In genomic region chr3:54432167-54432566, GRCm38 (mm10) we compare ENCODE assay signal across 21 mouse cellular contexts.
DNase-seq lines count a peak whose midpoint lies in the region; ATAC-seq and TF ChIP-seq lines count a peak whose summit lies in the region.
"Had no signal": no experiment of that assay in that cellular context is flagged by ENCODE, and none has a peak within 500 bp of the region (broad histone marks: within the 10 kb centered on the region; RNA-seq: fewer than 3 reads in every experiment).

No protein-coding gene starts in this region.

- TF ChIP-seq EP300 in heart, adult 2 months (IDR thresholded peaks at IDR 0.05; ENCODE audit: insufficient read depth, low read depth, low read length) = no peak
- no peak for TF ChIP-seq EP300 in liver, postnatal 0 days (IDR thresholded peaks at IDR 0.05; ENCODE audit: low read depth)
- TF ChIP-seq EP300 in stomach, postnatal 0 days (optimal IDR thresholded peaks at IDR 0.05) = no peak

- H3K4me3 ChIP-seq in heart, adult 2 months = no peak overlapping the region
- H3K4me3 ChIP-seq in liver, embryonic 11.5 days (ENCODE audit: low read depth, low read length) = no peak overlapping the region
- no peak overlapping the region for H3K4me3 ChIP-seq in liver, postnatal 0 days (ENCODE audit: low read depth, low read length)
- no peak overlapping the region for H3K4me3 ChIP-seq in embryonic facial prominence, embryonic 14.5 days (ENCODE audit: low read depth, low read length)
- H3K4me3 ChIP-seq in stomach, postnatal 0 days (ENCODE audit: low read depth, low read length) = no peak overlapping the region
- H3K4me3 ChIP-seq: erythroblast, embryonic 14.5 days; forebrain, embryonic 12.5 days had no signal

- H3K4me1 ChIP-seq in heart, adult 2 months (ENCODE audit: control insufficient read depth, insufficient read depth, low read length) = peaks cover 4% of the 10 kb centered on the region
- no peaks in the 10 kb centered on the region for H3K4me1 ChIP-seq in liver, embryonic 11.5 days (replicated peaks; ENCODE audit: control insufficient read depth, insufficient read depth, low read length)
- no peaks in the 10 kb centered on the region for H3K4me1 ChIP-seq in liver, postnatal 0 days (ENCODE audit: insufficient read depth)
- peaks cover 3% of the 10 kb centered on the region; the same call in 1 of the 2 replicates for H3K4me1 ChIP-seq in embryonic facial prominence, embryonic 14.5 days (ENCODE audit: control insufficient read depth, insufficient read depth, low read length)
- H3K4me1 ChIP-seq in stomach, postnatal 0 days (replicated peaks; ENCODE audit: control insufficient read depth, insufficient read depth) = no peaks in the 10 kb centered on the region
- H3K4me1 ChIP-seq: forebrain, embryonic 12.5 days had no signal

- DNase-seq in heart, adult 11 months = peak; percentile 7
- no peak for DNase-seq in heart, adult 2 months
- no peak for DNase-seq in liver, embryonic 11.5 days (ENCODE audit: low spot score)
- DNase-seq in liver, postnatal 0 days = no peak
- DNase-seq in embryonic facial prominence, embryonic 14.5 days (ENCODE audit: low spot score) = peak; percentile 26
- peak; percentile 2 for DNase-seq in lung, postnatal 14 days
- DNase-seq in right cerebral cortex, postnatal 36 days (ENCODE audit: low spot score in 2 of 2) = no peak
- DNase-seq in stomach, postnatal 0 days (ENCODE audit: low spot score) = no peak
- DNase-seq: cerebellum, adult 9-10 months; gastrocnemius, postnatal 25 days; kidney, adult 18-20 months; kidney, postnatal 4 days; retina, postnatal 1 day; right cerebral cortex, postnatal 25 days; thymus, postnatal 25 days had no signal

- H3K79me2 ChIP-seq in heart, adult 2 months (replicated peaks; ENCODE audit: control insufficient read depth, insufficient read depth, low read length) = no peaks in the 10 kb centered on the region

- H3K4me2 ChIP-seq in liver, embryonic 11.5 days = no peak overlapping the region
- H3K4me2 ChIP-seq in liver, postnatal 0 days (ENCODE audit: low read depth, low read length) = no peak overlapping the region
- H3K4me2 ChIP-seq in embryonic facial prominence, embryonic 14.5 days (ENCODE audit: low read depth, low read length) = no peak overlapping the region
- no peak overlapping the region for H3K4me2 ChIP-seq in stomach, postnatal 0 days (replicated peaks; ENCODE audit: low read depth)
- H3K4me2 ChIP-seq: forebrain, embryonic 12.5 days; hindbrain, embryonic 14.5 days had no signal

- H3K36me3 ChIP-seq in heart, adult 2 months (ENCODE audit: control insufficient read depth, insufficient read depth, low read length) = no peaks in the 10 kb centered on the region; the same call in 1 of the 2 replicates
- H3K36me3 ChIP-seq in liver, embryonic 11.5 days (ENCODE audit: control insufficient read depth, insufficient read depth, low read length) = no peaks in the 10 kb centered on the region
- H3K36me3 ChIP-seq in liver, postnatal 0 days (replicated peaks; ENCODE audit: insufficient read depth, low read length) = no peaks in the 10 kb centered on the region
- H3K36me3 ChIP-seq in embryonic facial prominence, embryonic 14.5 days (ENCODE audit: control insufficient read depth, insufficient read depth, low read length) = no peaks in the 10 kb centered on the region
- no peaks in the 10 kb centered on the region for H3K36me3 ChIP-seq in stomach, postnatal 0 days (ENCODE audit: control insufficient read depth, insufficient read depth, low read length)
- H3K36me3 ChIP-seq: forebrain, embryonic 12.5 days had no signal

- intact Hi-C loops in heart, adult 2 months (cut with DNase I) = no loop called here

- H3K27ac ChIP-seq in heart, adult 2 months = no peak overlapping the region
- H3K27ac ChIP-seq in liver, embryonic 11.5 days (ENCODE audit: low read depth, low read length) = peak overlapping the region; percentile 7; the same call in 1 of the 2 replicates
- no peak overlapping the region for H3K27ac ChIP-seq in liver, postnatal 0 days (ENCODE audit: low read depth)
- H3K27ac ChIP-seq in embryonic facial prominence, embryonic 14.5 days (replicated peaks; ENCODE audit: low read depth, low read length) = 0 out of 2 replicates have a peak overlapping the region, but pooled peaks have one; percentile 17
- no peak overlapping the region for H3K27ac ChIP-seq in stomach, postnatal 0 days (replicated peaks)
- H3K27ac ChIP-seq: forebrain, embryonic 12.5 days; hindbrain, embryonic 14.5 days; macrophage had no signal

- TF ChIP-seq POLR2A in heart, adult 2 months (IDR thresholded peaks at IDR 0.05; ENCODE audit: insufficient read depth, low read depth, low read length) = no peak

- no peak for TF ChIP-seq CTCF in heart, adult 2 months (IDR thresholded peaks at IDR 0.05)
- no peak for TF ChIP-seq CTCF in liver, postnatal 0 days (IDR thresholded peaks at IDR 0.05; ENCODE audit: low read depth)
- TF ChIP-seq CTCF in stomach, postnatal 0 days (IDR thresholded peaks at IDR 0.05; ENCODE audit: low read depth) = no peak

- no peaks in the 10 kb centered on the region for H3K27me3 ChIP-seq in heart, adult 2 months (ENCODE audit: control insufficient read depth, insufficient read depth, low read length)
- no peaks in the 10 kb centered on the region for H3K27me3 ChIP-seq in liver, embryonic 11.5 days (replicated peaks; ENCODE audit: control insufficient read depth, insufficient read depth, low read length)
- H3K27me3 ChIP-seq in liver, postnatal 0 days (ENCODE audit: insufficient read depth, low read length) = no peaks in the 10 kb centered on the region
- no peaks in the 10 kb centered on the region for H3K27me3 ChIP-seq in embryonic facial prominence, embryonic 14.5 days (replicated peaks; ENCODE audit: control insufficient read depth, insufficient read depth, low read length)
- no peaks in the 10 kb centered on the region for H3K27me3 ChIP-seq in stomach, postnatal 0 days (ENCODE audit: control insufficient read depth, insufficient read depth, low read length)
- H3K27me3 ChIP-seq: forebrain, embryonic 12.5 days had no signal

- WGBS in heart, adult 2 months = 67% methylated on average over 6 of the region's 6 CpGs
- 55% methylated on average over 6 of the region's 6 CpGs for WGBS in liver, embryonic 11.5 days
- WGBS in liver, postnatal 0 days (ENCODE audit: insufficient replicate concordance) = 63% methylated on average over 6 of the region's 6 CpGs
- WGBS in embryonic facial prominence, embryonic 14.5 days = 48% methylated on average over 6 of the region's 6 CpGs
- WGBS in stomach, postnatal 0 days = 48% methylated on average over 6 of the region's 6 CpGs

- no peaks in the 10 kb centered on the region for H3K9me3 ChIP-seq in liver, embryonic 11.5 days (ENCODE audit: control insufficient read depth, low read length)
- H3K9me3 ChIP-seq in liver, postnatal 0 days (ENCODE audit: low read length) = no peaks in the 10 kb centered on the region
- no peaks in the 10 kb centered on the region for H3K9me3 ChIP-seq in embryonic facial prominence, embryonic 14.5 days (ENCODE audit: control insufficient read depth, low read length)
- H3K9me3 ChIP-seq in stomach, postnatal 0 days (ENCODE audit: control insufficient read depth, low read length) = no peaks in the 10 kb centered on the region
- H3K9me3 ChIP-seq: forebrain, embryonic 12.5 days had no signal

- no peak overlapping the region for H3K9ac ChIP-seq in heart, adult 2 months (ENCODE audit: low read depth, low read length)
- H3K9ac ChIP-seq in liver, embryonic 11.5 days (ENCODE audit: low read depth, low read length) = no peak overlapping the region
- H3K9ac ChIP-seq in liver, postnatal 0 days (replicated peaks) = no peak overlapping the region
- no peak overlapping the region for H3K9ac ChIP-seq in embryonic facial prominence, embryonic 14.5 days (ENCODE audit: low read depth, low read length)
- H3K9ac ChIP-seq in stomach, postnatal 0 days (ENCODE audit: low read length) = no peak overlapping the region
- H3K9ac ChIP-seq: forebrain, embryonic 12.5 days; hindbrain, embryonic 14.5 days had no signal

- ATAC-seq in liver, embryonic 11.5 days (replicated peaks; ENCODE audit: low FRiP score) = no peak
- no peak for ATAC-seq in liver, postnatal 0 days
- 0 out of 2 replicates have a peak, but pooled peaks have one; percentile 33 for ATAC-seq in embryonic facial prominence, embryonic 14.5 days (ENCODE audit: low read depth)
- no peak for ATAC-seq in stomach, postnatal 0 days (ENCODE audit: low FRiP score, low TSS enrichment)
- ATAC-seq: CD4-positive, CD25-positive, alpha-beta regulatory T cell, adult 4 months; inflammation-experienced regulatory T-cells, adult 6 months had no signal

Comparison
In these comparisons a context has a peak if more than half of its experiments do, and no peak if none do; other contexts are left out.
1. DNase-seq: peak in heart, adult 11 months (single experiment), embryonic facial prominence, embryonic 14.5 days (single experiment) and lung, postnatal 14 days (single experiment); none in heart, adult 2 months (0 of 2), liver, embryonic 11.5 days (single experiment), liver, postnatal 0 days (single experiment), right cerebral cortex, postnatal 36 days (0 of 2) and stomach, postnatal 0 days (single experiment).
2. H3K27ac ChIP-seq: peak in liver, embryonic 11.5 days (single experiment) and embryonic facial prominence, embryonic 14.5 days (single experiment); none in heart, adult 2 months (single experiment), liver, postnatal 0 days (single experiment) and stomach, postnatal 0 days (single experiment).